Mouse (Mus musculus) liver, adult 2 months (tissue): Measurements from ENCODE around the gene Csnk1g2.

ENCODE experiments used
- CTCF ChIP-seq: fragments of 200-500 bp; IDR thresholded peaks from 2 replicates; pipeline ENCODE4 v1.5.1; 2011; ENCODE audit warnings: low read depth, low read length, control low read depth
- POLR2A ChIP-seq: fragments of 200-500 bp; IDR thresholded peaks from 2 replicates; pipeline ENCODE4 v1.6.1; 2011; ENCODE audit warnings: low read length, control low read depth; ENCODE audit not compliant: insufficient read depth; ENCODE audit errors: extremely low read depth

GRCm38 (mm10) chr10:80671936-80672690 lies 49.5 kb downstream of the Csnk1g2 start:
- no peak for TF ChIP-seq CTCF
- no peak for TF ChIP-seq POLR2A
